Mouse (Mus musculus): ENCODE data around the gene Stra8.

GRCm38 (mm10) chr6:34919956-34920355 is at the start of gene Stra8:
- no peak for TF ChIP-seq CTCF (IDR thresholded peaks at IDR 0.05; ENCODE audit: insufficient read depth, low read length)
- TF ChIP-seq POLR2A (IDR thresholded peaks at IDR 0.05; ENCODE audit: borderline replicate concordance, extremely low read depth, low read depth, low read length): no peak
